Mouse (Mus musculus) small intestine, adult 2 months (tissue): ENCODE data around the gene Klf1. TPM values are rescaled to one million over a fixed set of nuclear protein-coding genes. Genes with fewer than 3 reads are reported as not detected.

Experiments
- H3K27ac ChIP-seq: fragments of 200-500 bp; 2 replicates; pipeline ENCODE4 v1.5.1; 2012; ENCODE audit warnings: low read depth, low read length, control low read depth, inconsistent platforms; ENCODE audit not compliant: insufficient read depth
- H3K27me3 ChIP-seq: fragments of 200-500 bp; 2 replicates; pipeline ENCODE4 v1.6.1; 2012; ENCODE audit warnings: mild to moderate bottlenecking, moderate library complexity, low read length, inconsistent platforms; ENCODE audit not compliant: control insufficient read depth, insufficient read depth
- H3K36me3 ChIP-seq: fragments of 200-500 bp; 2 replicates; pipeline ENCODE4 v1.6.1; 2012; ENCODE audit warnings: mild to moderate bottlenecking, low read length, control low read depth, inconsistent platforms; ENCODE audit not compliant: control insufficient read depth, insufficient read depth
- H3K4me1 ChIP-seq: fragments of 200-500 bp; 2 replicates; pipeline ENCODE4 v1.6.1; 2012; ENCODE audit warnings: low read length, inconsistent platforms, mixed read lengths; ENCODE audit not compliant: control insufficient read depth, insufficient read depth, insufficient read length
- H3K4me3 ChIP-seq: fragments of 200-500 bp; 2 replicates; pipeline ENCODE4 v1.5.1; 2012; ENCODE audit warnings: low read depth, mild to moderate bottlenecking, control low read depth, inconsistent platforms, low read length, moderate library complexity
- CTCF ChIP-seq: fragments of 200-500 bp; IDR thresholded peaks from 2 replicates; pipeline ENCODE4 v1.5.1; 2012; ENCODE audit warnings: low read depth, mild to moderate bottlenecking, control low read depth, inconsistent platforms, low read length, moderate library complexity, mixed read lengths; ENCODE audit not compliant: insufficient replicate concordance, insufficient read length; ENCODE audit errors: extremely low read depth
- POLR2A ChIP-seq: fragments of 200-500 bp; IDR thresholded peaks from 2 replicates; pipeline ENCODE4 v1.6.1; 2012; ENCODE audit warnings: low read depth, mild to moderate bottlenecking, control low read depth, inconsistent platforms, low read length, moderate library complexity
- WGBS: fragments of 180-500 bp; shearing (Covaris S2); methylation state at CpG from one replicate; pipeline ENCODE4 v1.1.7; 2018; 5-methylcytosine and 5-hydroxymethylcytosine counted together
- polyA plus RNA-seq: library from polyadenylated mRNA; depleted of rRNA; stranded (reverse); fragments of >200 nt; gene quantifications from 2 replicates; pipeline ENCODE4 v1.2.3, GENCODE M21; 2012

Gene Klf1
- polyA plus RNA-seq, 1 experiment: 0.38 TPM

GRCm38 (mm10) chr8:84936041-84936961 lies 34.6 kb downstream of the Klf1 start:
- Histone ChIP-seq H3K4me1 (peaks cover 3% of the 10 kb centered on the region; the same call in 1 of the 2 replicates), H3K27ac (no peak overlapping the region), H3K27me3 (peaks cover 31% of the 10 kb centered on the region), H3K4me3 (peak overlapping the region; percentile 52), H3K36me3 (no peaks in the 10 kb centered on the region)
- TF ChIP-seq CTCF (no peak), POLR2A (no peak)
- 22% methylated on average over 23 of the region's 23 CpGs for WGBS

GRCm38 (mm10) chr8:84936962-84937546 lies 35.3 kb downstream of the Klf1 start, which contains the start of gene Mast1:
Gene Mast1, minus strand, starts transcription at chr8:84937359.
- Histone ChIP-seq H3K36me3 (no peaks in the 10 kb centered on the region), H3K27me3 (peaks cover 28% of the 10 kb centered on the region), H3K4me1 (peaks cover 3% of the 10 kb centered on the region; the same call in 1 of the 2 replicates), H3K27ac (no peak within 1 kb of the TSS), H3K4me3 (peak within 1 kb of the TSS; percentile 52)
- TF ChIP-seq CTCF (peak; percentile 51), POLR2A (no peak)
- 1% methylated on average over 48 of the region's 50 CpGs for WGBS

- no peak for TF ChIP-seq POLR2A
- TF ChIP-seq CTCF: no peak
- 50% methylated on average over 13 of the region's 13 CpGs for WGBS
- no peak overlapping the region for H3K27ac ChIP-seq
- peaks cover 28% of the 10 kb centered on the region for H3K27me3 ChIP-seq
- peaks cover 3% of the 10 kb centered on the region; the same call in 1 of the 2 replicates for H3K4me1 ChIP-seq
- H3K4me3 ChIP-seq: no peak overlapping the region
- no peaks in the 10 kb centered on the region for H3K36me3 ChIP-seq
These were observed 36.1 kb downstream of the Klf1 start for GRCm38 (mm10) chr8:84937620-84938485.

GRCm38 (mm10) chr8:84943699-84944098 lies 42.0 kb downstream of the Klf1 start:
- TF ChIP-seq CTCF (no peak), POLR2A (no peak)
- no peaks in the 10 kb centered on the region for H3K36me3 ChIP-seq
- peaks cover 35% of the 10 kb centered on the region for H3K27me3 ChIP-seq
- H3K27ac ChIP-seq: no peak overlapping the region
- H3K4me1 ChIP-seq: peaks cover 3% of the 10 kb centered on the region; the same call in 1 of the 2 replicates
- 20% methylated on average over 4 of the region's 4 CpGs for WGBS
- H3K4me3 ChIP-seq: no peak overlapping the region

GRCm38 (mm10) chr8:84944478-84945160 lies 42.9 kb downstream of the Klf1 start:
- H3K27ac ChIP-seq: no peak overlapping the region
- TF ChIP-seq POLR2A (no peak), CTCF (no peak)
- no peak overlapping the region for H3K4me3 ChIP-seq
- peaks cover 3% of the 10 kb centered on the region; the same call in 1 of the 2 replicates for H3K4me1 ChIP-seq
- no peaks in the 10 kb centered on the region for H3K36me3 ChIP-seq
- H3K27me3 ChIP-seq: peaks cover 35% of the 10 kb centered on the region
- WGBS: 3% methylated on average over 26 of the region's 26 CpGs

- H3K36me3 ChIP-seq: no peaks in the 10 kb centered on the region
- no peak for TF ChIP-seq CTCF
- TF ChIP-seq POLR2A: no peak
- no peak overlapping the region for H3K27ac ChIP-seq
- peaks cover 3% of the 10 kb centered on the region; the same call in 1 of the 2 replicates for H3K4me1 ChIP-seq
- H3K4me3 ChIP-seq: no peak overlapping the region
- peaks cover 41% of the 10 kb centered on the region for H3K27me3 ChIP-seq
- WGBS: 7% methylated on average over 11 of the region's 11 CpGs
These were observed 43.5 kb downstream of the Klf1 start for GRCm38 (mm10) chr8:84945235-84945632.
